ENCODE assay signal across 9 mouse cellular contexts in the genomic region with DNA sequence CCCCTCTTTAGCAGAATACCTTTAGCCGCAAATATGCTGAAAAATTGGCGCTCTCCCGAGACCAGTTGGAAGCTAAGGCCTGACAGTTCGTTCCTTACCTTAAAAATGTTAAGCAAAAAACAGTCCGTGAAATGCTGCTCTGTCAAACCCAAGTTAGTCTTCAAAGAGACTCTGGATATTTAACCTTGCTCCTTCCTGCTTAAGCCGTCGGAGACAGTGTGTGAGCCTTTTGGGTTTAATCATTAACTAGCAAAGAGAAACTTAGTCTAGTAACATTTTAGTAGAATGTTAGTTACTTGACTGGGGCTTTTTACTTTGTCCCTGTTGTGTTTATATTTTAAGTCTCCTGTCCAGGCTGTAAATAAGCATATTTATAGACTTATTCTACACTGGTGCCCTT. TPM values are rescaled to one million over a fixed set of nuclear protein-coding genes. Genes with fewer than 3 reads are reported as not detected.
A peak's percentile ranks its signal among the peaks of the same experiment; 100 is the strongest.
DNase-seq lines count a peak whose midpoint lies in the region; ATAC-seq and TF ChIP-seq lines count a peak whose summit lies in the region.
"Had no signal": no experiment of that assay in that cellular context is flagged by ENCODE, and none has a peak within 500 bp of the region (broad histone marks: within the 10 kb centered on the region; RNA-seq: fewer than 3 reads in every experiment).

No protein-coding gene starts in this region.

- peak overlapping the region; percentile 86 for H3K4me3 ChIP-seq in cerebellum, adult 2 months (replicated peaks; ENCODE audit: insufficient read depth, low read depth, low read length)
- H3K4me3 ChIP-seq in ES-Bruce4 (ENCODE audit: low read depth, low read length): peak overlapping the region; percentile 90
- peak overlapping the region; percentile 96 for H3K4me3 ChIP-seq in hindbrain, embryonic 15.5 days
- H3K4me3 ChIP-seq in liver, embryonic 16.5 days (ENCODE audit: low read depth, low read length): peak overlapping the region; percentile 100

- no peaks in the 10 kb centered on the region for H3K9me3 ChIP-seq in ES-Bruce4 (replicated peaks; ENCODE audit: control insufficient read depth, insufficient read depth, low read length, poor library complexity, severe bottlenecking)
- no peaks in the 10 kb centered on the region for H3K9me3 ChIP-seq in hindbrain, embryonic 15.5 days
- H3K9me3 ChIP-seq in liver, embryonic 16.5 days (replicated peaks; ENCODE audit: control insufficient read depth, low read length): no peaks in the 10 kb centered on the region

- peaks cover 45% of the 10 kb centered on the region for H3K36me3 ChIP-seq in ES-Bruce4 (ENCODE audit: control insufficient read depth, insufficient read depth, low read length, poor library complexity, severe bottlenecking)
- peaks cover 33% of the 10 kb centered on the region for H3K36me3 ChIP-seq in hindbrain, embryonic 15.5 days
- peaks cover 39% of the 10 kb centered on the region for H3K36me3 ChIP-seq in liver, embryonic 16.5 days (ENCODE audit: control insufficient read depth, insufficient read depth)

- no peak for DNase-seq in cerebellum, adult 2 months
- no peak for DNase-seq in cerebellum, adult 11 months
- no peak for DNase-seq in layer of hippocampus, adult 9-11 months
- DNase-seq in right cerebral cortex, adult 18-20 months: no peak
- DNase-seq: cerebellum, adult 8-10 months had no signal

- TF ChIP-seq CTCF in cerebellum, adult 2 months (IDR thresholded peaks at IDR 0.05; ENCODE audit: borderline replicate concordance, insufficient read depth, low read depth, low read length): no peak
- TF ChIP-seq CTCF in ES-Bruce4 (IDR thresholded peaks at IDR 0.05; ENCODE audit: low read depth, low read length): no peak

- H3K4me1 ChIP-seq in cerebellum, adult 2 months (ENCODE audit: control insufficient read depth, insufficient read depth, low read length): no peaks in the 10 kb centered on the region; the same call in 1 of the 2 replicates
- H3K4me1 ChIP-seq in ES-Bruce4 (ENCODE audit: control insufficient read depth, insufficient read depth, low read length): peaks cover 2% of the 10 kb centered on the region
- H3K4me1 ChIP-seq in hindbrain, embryonic 15.5 days (replicated peaks): peaks cover 50% of the 10 kb centered on the region
- peaks cover 31% of the 10 kb centered on the region for H3K4me1 ChIP-seq in liver, embryonic 16.5 days (ENCODE audit: control insufficient read depth, low read depth, low read length)

- no peak for TF ChIP-seq POLR2A in cerebellum, adult 2 months (IDR thresholded peaks at IDR 0.05; ENCODE audit: borderline replicate concordance, insufficient read depth, low read length)
- no peak for TF ChIP-seq POLR2A in ES-Bruce4 (IDR thresholded peaks at IDR 0.05; ENCODE audit: insufficient read depth, low read length)

- TF ChIP-seq EP300 in ES-Bruce4 (IDR thresholded peaks at IDR 0.05; ENCODE audit: insufficient read depth, low read depth, low read length): no peak

- no peak for ATAC-seq in hindbrain, embryonic 15.5 days (ENCODE audit: low FRiP score, low read depth)
- no peak for ATAC-seq in liver, embryonic 16.5 days (ENCODE audit: low read depth)
- ATAC-seq in activated CD4-positive, CD25-positive, alpha-beta regulatory T cell, adult 4 months: no peak

- H3K4me2 ChIP-seq in hindbrain, embryonic 15.5 days: peak overlapping the region; percentile 91
- peak overlapping the region; percentile 93 for H3K4me2 ChIP-seq in liver, embryonic 16.5 days (ENCODE audit: low read depth, low read length)

- peak overlapping the region; percentile 95 for H3K27ac ChIP-seq in cerebellum, adult 2 months (ENCODE audit: insufficient read depth, low read length)
- H3K27ac ChIP-seq in ES-Bruce4 (ENCODE audit: insufficient read depth, low read length): no peak overlapping the region
- H3K27ac ChIP-seq in hindbrain, embryonic 15.5 days (replicated peaks): peak overlapping the region; percentile 99
- peak overlapping the region; percentile 100 for H3K27ac ChIP-seq in liver, embryonic 16.5 days (ENCODE audit: low read length)

- H3K27me3 ChIP-seq in cerebellum, adult 2 months (ENCODE audit: control insufficient read depth, insufficient read depth, low read length): no peaks in the 10 kb centered on the region
- no peaks in the 10 kb centered on the region for H3K27me3 ChIP-seq in ES-Bruce4 (ENCODE audit: control insufficient read depth, insufficient read depth, low read length, poor library complexity, severe bottlenecking)
- no peaks in the 10 kb centered on the region for H3K27me3 ChIP-seq in hindbrain, embryonic 15.5 days
- no peaks in the 10 kb centered on the region for H3K27me3 ChIP-seq in liver, embryonic 16.5 days (ENCODE audit: control insufficient read depth, insufficient read depth, low read depth, low read length)

- under 1% methylated on average over 7 of the region's 7 CpGs for WGBS in cerebellum, adult 2 months
- WGBS in hindbrain, embryonic 15.5 days: 2% methylated on average over 7 of the region's 7 CpGs
- WGBS in liver, embryonic 16.5 days (ENCODE audit: insufficient replicate concordance): 0% methylated on average over 7 of the region's 7 CpGs

- peak overlapping the region; percentile 91 for H3K9ac ChIP-seq in ES-Bruce4 (ENCODE audit: low read depth, poor library complexity, severe bottlenecking)
- peak overlapping the region; percentile 98 for H3K9ac ChIP-seq in hindbrain, embryonic 15.5 days
- peak overlapping the region; percentile 99 for H3K9ac ChIP-seq in liver, embryonic 16.5 days (ENCODE audit: low read depth, low read length)

RNA-seq across cellular contexts. Expression of gene Hnrnpul2, which starts 1.3 kb away (rescaled TPM):
- polyA plus RNA-seq in cerebellum, adult 2 months (2012; rRNA removed): 97.7 and 101 TPM in 2 replicates
- 105 and 108 TPM in 2 replicates for polyA plus RNA-seq in ES-Bruce4 (2011; ENCODE audit: insufficient read depth, insufficient read length, low read depth, missing spikeins)
- polyA plus RNA-seq in hindbrain, embryonic 15.5 days (2015; fragmentation: Nextera tagmentation; extraction: Ambion mirVana): 5.4 and 6.5 TPM in 2 replicates
- polyA plus RNA-seq in liver, embryonic 16.5 days (2015; fragmentation: Nextera tagmentation; extraction: Ambion mirVana): 1.8 and 2.1 TPM in 2 replicates
- polyA plus RNA-seq in activated CD4-positive, CD25-positive, alpha-beta regulatory T cell, adult 4 months (2017; shearing (Covaris generic)): 1 to 10 TPM; 6.0 to 6.1 TPM

RNA-seq across cellular contexts. Expression of gene Ttc9c, which starts 2.0 kb away (rescaled TPM):
- 34.4 and 36.0 TPM in 2 replicates for polyA plus RNA-seq in cerebellum, adult 2 months (2012; rRNA removed)
- 77.3 and 84.9 TPM in 2 replicates for polyA plus RNA-seq in ES-Bruce4 (2011; ENCODE audit: insufficient read depth, insufficient read length, low read depth, missing spikeins)
- 56.8 and 58.6 TPM in 2 replicates for polyA plus RNA-seq in hindbrain, embryonic 15.5 days (2015; fragmentation: Nextera tagmentation; extraction: Ambion mirVana)
- 21.6 and 22.9 TPM in 2 replicates for polyA plus RNA-seq in liver, embryonic 16.5 days (2015; fragmentation: Nextera tagmentation; extraction: Ambion mirVana)
- 10 to 100 TPM; 39.9 to 43.8 TPM for polyA plus RNA-seq in activated CD4-positive, CD25-positive, alpha-beta regulatory T cell, adult 4 months (2017; shearing (Covaris generic))

RNA-seq across cellular contexts. Expression of gene AC129217.1, which starts 8.4 kb away (rescaled TPM):
- polyA plus RNA-seq in cerebellum, adult 2 months (2012; rRNA removed): not detected in 2 replicates
- 74.8 and 87.2 TPM in 2 replicates for polyA plus RNA-seq in ES-Bruce4 (2011; ENCODE audit: insufficient read depth, insufficient read length, low read depth, missing spikeins)
- polyA plus RNA-seq in hindbrain, embryonic 15.5 days (2015; fragmentation: Nextera tagmentation; extraction: Ambion mirVana): not detected in 2 replicates
- not detected in 2 replicates for polyA plus RNA-seq in liver, embryonic 16.5 days (2015; fragmentation: Nextera tagmentation; extraction: Ambion mirVana)
- polyA plus RNA-seq in activated CD4-positive, CD25-positive, alpha-beta regulatory T cell, adult 4 months (2017; shearing (Covaris generic)): not detected

RNA-seq across cellular contexts. Expression of gene Bscl2, which starts 16.1 kb away (rescaled TPM):
- 148 and 155 TPM in 2 replicates for polyA plus RNA-seq in cerebellum, adult 2 months (2012; rRNA removed)
- polyA plus RNA-seq in ES-Bruce4 (2011; ENCODE audit: insufficient read depth, insufficient read length, low read depth, missing spikeins): 32.3 and 36.2 TPM in 2 replicates
- 101 and 104 TPM in 2 replicates for polyA plus RNA-seq in hindbrain, embryonic 15.5 days (2015; fragmentation: Nextera tagmentation; extraction: Ambion mirVana)
- polyA plus RNA-seq in liver, embryonic 16.5 days (2015; fragmentation: Nextera tagmentation; extraction: Ambion mirVana): 27.1 and 29.3 TPM in 2 replicates
- 100 to 1,000 TPM in 1 of 2 experiments, 10 to 100 TPM in 1; 93.4 to 102 TPM for polyA plus RNA-seq in activated CD4-positive, CD25-positive, alpha-beta regulatory T cell, adult 4 months (2017; shearing (Covaris generic))

RNA-seq across cellular contexts. Expression of gene Gng3, which starts 17.8 kb away (rescaled TPM):
- 218 and 236 TPM in 2 replicates for polyA plus RNA-seq in cerebellum, adult 2 months (2012; rRNA removed)
- 28.3 and 29.7 TPM in 2 replicates for polyA plus RNA-seq in ES-Bruce4 (2011; ENCODE audit: insufficient read depth, insufficient read length, low read depth, missing spikeins)
- polyA plus RNA-seq in hindbrain, embryonic 15.5 days (2015; fragmentation: Nextera tagmentation; extraction: Ambion mirVana): 450 and 460 TPM in 2 replicates
- polyA plus RNA-seq in liver, embryonic 16.5 days (2015; fragmentation: Nextera tagmentation; extraction: Ambion mirVana): 0.22 and 0.51 TPM in 2 replicates
- polyA plus RNA-seq in activated CD4-positive, CD25-positive, alpha-beta regulatory T cell, adult 4 months (2017; shearing (Covaris generic)): 1 to 10 TPM in 1 of 2 experiments, under 1 TPM in 1; 0.42 to 1.2 TPM

Comparison
In these comparisons a context has a peak if more than half of its experiments do, and no peak if none do; other contexts are left out.
1. RNA of gene Hnrnpul2, which starts 1.3 kb away (polyA plus RNA-seq): 105 to 108 TPM in ES-Bruce4 and 97.7 to 101 TPM in cerebellum, adult 2 months; 6.0 to 6.1 TPM in activated CD4-positive, CD25-positive, alpha-beta regulatory T cell, adult 4 months, 5.4 to 6.5 TPM in hindbrain, embryonic 15.5 days and 1.8 to 2.1 TPM in liver, embryonic 16.5 days; every median in the first group is over 10 times any median in the second.
2. RNA of gene AC129217.1, which starts 8.4 kb away (polyA plus RNA-seq): 74.8 to 87.2 TPM in ES-Bruce4; not detected in cerebellum, adult 2 months, not detected in hindbrain, embryonic 15.5 days, not detected in liver, embryonic 16.5 days and not detected in activated CD4-positive, CD25-positive, alpha-beta regulatory T cell, adult 4 months; every median in the first group is over 10 times any median in the second.
3. Peak in every context shown above with its lines, with median percentiles within 50 percentile points of each other: H3K4me3 ChIP-seq and H3K9ac ChIP-seq.